ENCODE assay signal across 8 mouse cellular contexts in the genomic region with DNA sequence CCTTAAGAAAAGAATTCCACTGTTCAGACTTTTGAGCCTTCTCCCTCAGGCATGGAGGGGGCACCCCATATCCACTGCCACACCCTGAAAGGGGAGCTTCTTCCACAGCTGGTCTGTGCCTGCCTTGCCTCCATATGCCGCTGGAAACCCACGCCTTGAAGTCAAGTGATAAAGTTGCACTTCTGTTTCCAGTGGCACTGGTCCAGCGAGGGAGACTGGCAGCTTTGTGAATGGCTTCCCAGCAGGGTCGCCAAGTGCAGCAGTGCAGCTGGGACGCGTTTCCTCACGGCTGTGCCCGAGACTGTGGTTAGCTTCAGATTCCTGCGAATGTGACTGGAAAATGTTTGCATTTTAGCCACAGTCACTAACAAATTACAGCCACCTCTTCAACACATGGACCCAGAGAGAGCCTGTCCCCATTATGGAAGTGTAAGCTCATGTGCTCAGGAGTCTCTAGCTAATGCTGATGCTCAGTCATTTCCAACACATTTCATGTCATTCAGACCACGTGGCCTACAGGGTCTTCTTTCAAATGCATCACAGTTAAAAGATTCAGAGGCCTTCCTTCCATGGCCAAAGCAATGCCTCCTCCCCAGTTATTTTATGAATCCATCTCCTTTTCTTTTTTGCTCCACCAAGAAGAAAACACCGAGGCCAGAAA.
A peak's percentile ranks its signal among the peaks of the same experiment; 100 is the strongest.
DNase-seq lines count a peak whose midpoint lies in the region; ATAC-seq and TF ChIP-seq lines count a peak whose summit lies in the region.

No protein-coding gene starts in this region.

- 0 out of 2 replicates have a peak, but pooled peaks cover 7% of the 10 kb centered on the region for H3K4me1 ChIP-seq in kidney, postnatal 0 days (replicated peaks; ENCODE audit: insufficient read depth, low read length)
- 0 out of 2 replicates have a peak, but pooled peaks cover 5% of the 10 kb centered on the region for H3K4me1 ChIP-seq in kidney, embryonic 14.5 days (ENCODE audit: control insufficient read depth, insufficient read depth, low read length)
- H3K4me1 ChIP-seq in embryonic facial prominence, embryonic 14.5 days (ENCODE audit: control insufficient read depth, insufficient read depth, low read length) = peaks cover 26% of the 10 kb centered on the region
- H3K4me1 ChIP-seq in hindbrain, embryonic 11.5 days (replicated peaks; ENCODE audit: control insufficient read depth, insufficient read depth, low read length) = no peaks in the 10 kb centered on the region
- H3K4me1 ChIP-seq in limb, embryonic 15.5 days = peaks cover 31% of the 10 kb centered on the region

- H3K9ac ChIP-seq in kidney, postnatal 0 days (ENCODE audit: low read depth, low read length) = no peak overlapping the region
- no peak overlapping the region for H3K9ac ChIP-seq in kidney, embryonic 14.5 days (ENCODE audit: low read depth, low read length)
- no peak overlapping the region for H3K9ac ChIP-seq in embryonic facial prominence, embryonic 14.5 days (ENCODE audit: low read depth, low read length)
- no peak overlapping the region for H3K9ac ChIP-seq in hindbrain, embryonic 11.5 days (ENCODE audit: low read depth, low read length)
- H3K9ac ChIP-seq in limb, embryonic 15.5 days = no peak overlapping the region

- TF ChIP-seq CTCF in kidney, postnatal 0 days (IDR thresholded peaks at IDR 0.05; ENCODE audit: low read depth) = no peak

- H3K9me3 ChIP-seq in kidney, postnatal 0 days (replicated peaks; ENCODE audit: low read length) = no peaks in the 10 kb centered on the region
- H3K9me3 ChIP-seq in kidney, embryonic 14.5 days (ENCODE audit: control insufficient read depth, low read length) = no peaks in the 10 kb centered on the region
- no peaks in the 10 kb centered on the region for H3K9me3 ChIP-seq in embryonic facial prominence, embryonic 14.5 days (ENCODE audit: control insufficient read depth, low read length)
- H3K9me3 ChIP-seq in hindbrain, embryonic 11.5 days (ENCODE audit: control insufficient read depth, low read length) = no peaks in the 10 kb centered on the region
- no peaks in the 10 kb centered on the region for H3K9me3 ChIP-seq in limb, embryonic 15.5 days

- ATAC-seq in kidney, postnatal 0 days (replicated peaks; ENCODE audit: low FRiP score, low read depth) = no peak
- no peak for ATAC-seq in kidney, embryonic 14.5 days (ENCODE audit: low FRiP score, low TSS enrichment)
- ATAC-seq in embryonic facial prominence, embryonic 14.5 days (ENCODE audit: low read depth) = peak; percentile 69
- ATAC-seq in hindbrain, embryonic 11.5 days (ENCODE audit: low FRiP score) = no peak
- 0 out of 2 replicates have a peak, but pooled peaks have one; percentile 52 for ATAC-seq in limb, embryonic 15.5 days (ENCODE audit: insufficient number of reproducible peaks, low FRiP score, low TSS enrichment, low read depth)

- 31% methylated on average over 11 of the region's 11 CpGs for WGBS in kidney, postnatal 0 days
- 52% methylated on average over 11 of the region's 11 CpGs for WGBS in kidney, embryonic 14.5 days
- WGBS in embryonic facial prominence, embryonic 14.5 days = 17% methylated on average over 11 of the region's 11 CpGs
- 54% methylated on average over 11 of the region's 11 CpGs for WGBS in hindbrain, embryonic 11.5 days
- 22% methylated on average over 11 of the region's 11 CpGs for WGBS in limb, embryonic 15.5 days

- H3K27ac ChIP-seq in kidney, postnatal 0 days = no peak overlapping the region
- no peak overlapping the region for H3K27ac ChIP-seq in kidney, embryonic 14.5 days (ENCODE audit: low read depth, low read length)
- H3K27ac ChIP-seq in embryonic facial prominence, embryonic 14.5 days (replicated peaks; ENCODE audit: low read depth, low read length) = peak overlapping the region; percentile 91
- H3K27ac ChIP-seq in hindbrain, embryonic 11.5 days (ENCODE audit: low read depth, low read length) = no peak overlapping the region
- peak overlapping the region; percentile 83 for H3K27ac ChIP-seq in limb, embryonic 15.5 days

- no peak overlapping the region for H3K4me3 ChIP-seq in kidney, postnatal 0 days (replicated peaks; ENCODE audit: low read depth, low read length)
- H3K4me3 ChIP-seq in kidney, embryonic 14.5 days (ENCODE audit: low read length) = no peak overlapping the region
- no peak overlapping the region for H3K4me3 ChIP-seq in embryonic facial prominence, embryonic 14.5 days (ENCODE audit: low read depth, low read length)
- no peak overlapping the region for H3K4me3 ChIP-seq in hindbrain, embryonic 11.5 days (ENCODE audit: low read depth, low read length)
- no peak overlapping the region for H3K4me3 ChIP-seq in limb, embryonic 15.5 days

- no peaks in the 10 kb centered on the region for H3K36me3 ChIP-seq in kidney, postnatal 0 days (ENCODE audit: insufficient read depth, low read length)
- H3K36me3 ChIP-seq in kidney, embryonic 14.5 days (ENCODE audit: control insufficient read depth, insufficient read depth, low read length) = no peaks in the 10 kb centered on the region
- no peaks in the 10 kb centered on the region for H3K36me3 ChIP-seq in embryonic facial prominence, embryonic 14.5 days (ENCODE audit: control insufficient read depth, insufficient read depth, low read length)
- H3K36me3 ChIP-seq in hindbrain, embryonic 11.5 days (ENCODE audit: control insufficient read depth, insufficient read depth, low read length) = no peaks in the 10 kb centered on the region
- H3K36me3 ChIP-seq in limb, embryonic 15.5 days = no peaks in the 10 kb centered on the region

- H3K27me3 ChIP-seq in kidney, postnatal 0 days (ENCODE audit: insufficient read depth, low read length) = no peaks in the 10 kb centered on the region
- no peaks in the 10 kb centered on the region for H3K27me3 ChIP-seq in kidney, embryonic 14.5 days (ENCODE audit: control insufficient read depth, insufficient read depth, low read length)
- no peaks in the 10 kb centered on the region for H3K27me3 ChIP-seq in embryonic facial prominence, embryonic 14.5 days (replicated peaks; ENCODE audit: control insufficient read depth, insufficient read depth, low read length)
- no peaks in the 10 kb centered on the region for H3K27me3 ChIP-seq in hindbrain, embryonic 11.5 days (ENCODE audit: control insufficient read depth, insufficient read depth, low read length)
- no peaks in the 10 kb centered on the region for H3K27me3 ChIP-seq in limb, embryonic 15.5 days

- peak; percentile 42 for DNase-seq in kidney, postnatal 0 days (ENCODE audit: low spot score)
- DNase-seq in embryonic facial prominence, embryonic 14.5 days (ENCODE audit: low spot score) = peak; percentile 92
- peak; percentile 20 for DNase-seq in hindbrain, embryonic 11.5 days (ENCODE audit: low spot score)
- DNase-seq in right cerebral cortex, postnatal 4 days = peak; percentile 49
- no peak for DNase-seq in T-cell, adult 2 months (ENCODE audit: low spot score)
- DNase-seq in testis, postnatal 10 days (ENCODE audit: low spot score) = no peak

- no peak overlapping the region for H3K4me2 ChIP-seq in kidney, postnatal 0 days (ENCODE audit: low read length)
- no peak overlapping the region for H3K4me2 ChIP-seq in kidney, embryonic 14.5 days (replicated peaks; ENCODE audit: low read depth, low read length)
- no peak overlapping the region for H3K4me2 ChIP-seq in embryonic facial prominence, embryonic 14.5 days (ENCODE audit: low read depth, low read length)
- H3K4me2 ChIP-seq in hindbrain, embryonic 11.5 days (replicated peaks; ENCODE audit: low read depth, low read length) = no peak overlapping the region
- H3K4me2 ChIP-seq in limb, embryonic 15.5 days = no peak overlapping the region

Comparison
In these comparisons a context has a peak if more than half of its experiments do, and no peak if none do; other contexts are left out.
1. ATAC-seq: peak in embryonic facial prominence, embryonic 14.5 days (single experiment) and limb, embryonic 15.5 days (single experiment); none in kidney, postnatal 0 days (single experiment), kidney, embryonic 14.5 days (single experiment) and hindbrain, embryonic 11.5 days (single experiment).
2. DNase-seq: peak in kidney, postnatal 0 days (single experiment), embryonic facial prominence, embryonic 14.5 days (single experiment), hindbrain, embryonic 11.5 days (single experiment) and right cerebral cortex, postnatal 4 days (single experiment); none in T-cell, adult 2 months (single experiment) and testis, postnatal 10 days (single experiment).
3. H3K27ac ChIP-seq: peak in embryonic facial prominence, embryonic 14.5 days (single experiment) and limb, embryonic 15.5 days (single experiment); none in kidney, postnatal 0 days (single experiment), kidney, embryonic 14.5 days (single experiment) and hindbrain, embryonic 11.5 days (single experiment).